Mouse (Mus musculus): ENCODE data around the gene Phf21b. TPM values are rescaled to one million over a fixed set of nuclear protein-coding genes. Genes with fewer than 3 reads are reported as not detected.

Phf21b gene
- polyA plus RNA-seq, 1 experiment from 2014 or later = 20.2 TPM

- Histone ChIP-seq H3K27me3 (replicated peaks) (no peaks in the 10 kb centered on the region), H3K27ac (no peak overlapping the region), H3K4me3 (no peak overlapping the region), H3K4me1 (peaks cover 66% of the 10 kb centered on the region), H3K36me3 (peaks cover 31% of the 10 kb centered on the region), H3K9me3 (no peaks in the 10 kb centered on the region), H3K4me2 (replicated peaks) (no peak overlapping the region), H3K9ac (no peak overlapping the region)
- 72% methylated on average over 5 of the region's 5 CpGs for WGBS
- ATAC-seq (ENCODE audit: low FRiP score, low read depth) = no peak
Observed at GRCm38 (mm10) chr15:84811126-84811525, 44.7 kb downstream of the Phf21b start.

GRCm38 (mm10) chr15:84809275-84809952 lies 46.4 kb downstream of the Phf21b start:
- Histone ChIP-seq H3K4me2 (replicated peaks) (no peak overlapping the region), H3K4me1 (peaks cover 49% of the 10 kb centered on the region), H3K9ac (no peak overlapping the region), H3K9me3 (no peaks in the 10 kb centered on the region), H3K4me3 (no peak overlapping the region), H3K27me3 (replicated peaks) (no peaks in the 10 kb centered on the region), H3K36me3 (peaks cover 44% of the 10 kb centered on the region), H3K27ac (no peak overlapping the region)
- 45% methylated on average over 21 of the region's 21 CpGs for WGBS
- no peak for ATAC-seq (ENCODE audit: low FRiP score, low read depth)

GRCm38 (mm10) chr15:84803685-84804084 lies 52.2 kb downstream of the Phf21b start:
- no peaks in the 10 kb centered on the region for H3K27me3 ChIP-seq (replicated peaks)
- 0 out of 2 replicates have a peak, but pooled peaks cover under 1% of the 10 kb centered on the region for H3K4me1 ChIP-seq
- H3K9ac ChIP-seq = no peak overlapping the region
- no peaks in the 10 kb centered on the region for H3K9me3 ChIP-seq
- no peak for ATAC-seq (ENCODE audit: low FRiP score, low read depth)
- 53% methylated on average over 3 of the region's 3 CpGs for WGBS
- no peak overlapping the region for H3K4me2 ChIP-seq (replicated peaks)
- H3K27ac ChIP-seq = no peak overlapping the region
- H3K4me3 ChIP-seq = no peak overlapping the region
- H3K36me3 ChIP-seq = peaks cover 91% of the 10 kb centered on the region

- no peaks in the 10 kb centered on the region for H3K9me3 ChIP-seq
- ATAC-seq (ENCODE audit: low FRiP score, low read depth) = no peak
- H3K9ac ChIP-seq = no peak overlapping the region
- H3K4me2 ChIP-seq (replicated peaks) = no peak overlapping the region
- no peak overlapping the region for H3K4me3 ChIP-seq
- whole genome bisulfite sequencing = 90% methylated on average over 5 of the region's 5 CpGs
- H3K27me3 ChIP-seq (replicated peaks) = no peaks in the 10 kb centered on the region
- no peak overlapping the region for H3K27ac ChIP-seq
- peaks cover 93% of the 10 kb centered on the region for H3K36me3 ChIP-seq
- H3K4me1 ChIP-seq = no peaks in the 10 kb centered on the region
Observed at GRCm38 (mm10) chr15:84800132-84800531, 55.7 kb downstream of the Phf21b start.

GRCm38 (mm10) chr15:84793649-84794048 lies 62.2 kb downstream of the Phf21b start:
- Histone ChIP-seq H3K9me3 (no peaks in the 10 kb centered on the region), H3K36me3 (peaks cover 88% of the 10 kb centered on the region), H3K9ac (no peak overlapping the region), H3K27ac (no peak overlapping the region), H3K4me3 (no peak overlapping the region), H3K27me3 (replicated peaks) (no peaks in the 10 kb centered on the region), H3K4me2 (replicated peaks) (no peak overlapping the region), H3K4me1 (no peaks in the 10 kb centered on the region)
- WGBS = 79% methylated on average over 5 of the region's 5 CpGs
- ATAC-seq (ENCODE audit: low FRiP score, low read depth) = no peak

GRCm38 (mm10) chr15:84787161-84787560 lies 68.7 kb downstream of the Phf21b start:
- 72% methylated on average over 10 of the region's 10 CpGs for WGBS
- Histone ChIP-seq H3K27me3 (replicated peaks) (no peaks in the 10 kb centered on the region), H3K36me3 (peaks cover 74% of the 10 kb centered on the region)

GRCm38 (mm10) chr15:84784812-84785211 lies 71.0 kb downstream of the Phf21b start:
- WGBS = 96% methylated on average over 16 of the region's 16 CpGs
- H3K27ac ChIP-seq = no peak overlapping the region
- no peak overlapping the region for H3K9ac ChIP-seq
- ATAC-seq (ENCODE audit: low FRiP score, low read depth) = no peak
- H3K4me1 ChIP-seq = no peaks in the 10 kb centered on the region
- H3K36me3 ChIP-seq = peaks cover 51% of the 10 kb centered on the region
- no peak overlapping the region for H3K4me3 ChIP-seq
- H3K27me3 ChIP-seq (replicated peaks) = no peaks in the 10 kb centered on the region
- no peaks in the 10 kb centered on the region for H3K9me3 ChIP-seq
- H3K4me2 ChIP-seq (replicated peaks) = no peak overlapping the region

More at GRCm38 (mm10) chr15:84787161-84787560, 68.7 kb downstream of the Phf21b start:
- H3K9me3 ChIP-seq = no peaks in the 10 kb centered on the region
- no peak overlapping the region for H3K4me3 ChIP-seq
- H3K4me2 ChIP-seq (replicated peaks) = no peak overlapping the region
- H3K4me1 ChIP-seq = no peaks in the 10 kb centered on the region
- ATAC-seq (ENCODE audit: low FRiP score, low read depth) = no peak
- H3K27ac ChIP-seq = no peak overlapping the region
- H3K9ac ChIP-seq = no peak overlapping the region

- Histone ChIP-seq H3K9ac (no peak overlapping the region), H3K4me3 (no peak overlapping the region), H3K27me3 (replicated peaks) (no peaks in the 10 kb centered on the region), H3K9me3 (no peaks in the 10 kb centered on the region), H3K4me2 (replicated peaks) (no peak overlapping the region), H3K36me3 (no peaks in the 10 kb centered on the region), H3K4me1 (peaks cover 39% of the 10 kb centered on the region), H3K27ac (no peak overlapping the region)
- ATAC-seq (ENCODE audit: low FRiP score, low read depth) = no peak
- 43% methylated on average over 5 of the region's 5 CpGs for WGBS
Observed at GRCm38 (mm10) chr15:84778587-84778986, 77.3 kb downstream of the Phf21b start.

- peak; percentile 84 for ATAC-seq (ENCODE audit: low FRiP score, low read depth)
- H3K4me1 ChIP-seq = peaks cover 58% of the 10 kb centered on the region
Observed at GRCm38 (mm10) chr15:84775421-84776174, 80.3 kb downstream of the Phf21b start.

GRCm38 (mm10) chr15:84772191-84773111 lies 83.4 kb downstream of the Phf21b start:
- no peak for ATAC-seq (ENCODE audit: low FRiP score, low read depth)

More at GRCm38 (mm10) chr15:84775421-84776174, 80.3 kb downstream of the Phf21b start:
- peak overlapping the region; percentile 38 for H3K4me2 ChIP-seq (replicated peaks)
- 16% methylated on average over 20 of the region's 20 CpGs for WGBS
- H3K27ac ChIP-seq = peak overlapping the region; percentile 70
- H3K9ac ChIP-seq = 0 out of 2 replicates have a peak overlapping the region, but pooled peaks have one; percentile 30
- no peaks in the 10 kb centered on the region for H3K9me3 ChIP-seq
- no peak overlapping the region for H3K4me3 ChIP-seq
- H3K27me3 ChIP-seq (replicated peaks) = no peaks in the 10 kb centered on the region
- H3K36me3 ChIP-seq = no peaks in the 10 kb centered on the region

GRCm38 (mm10) chr15:84769641-84770341 lies 86.1 kb downstream of the Phf21b start:
- no peak overlapping the region for H3K4me2 ChIP-seq (replicated peaks)
- ATAC-seq (ENCODE audit: low FRiP score, low read depth) = no peak
- no peak overlapping the region for H3K4me3 ChIP-seq
- 83% methylated on average over 11 of the region's 11 CpGs for WGBS
- H3K9me3 ChIP-seq = no peaks in the 10 kb centered on the region
- peaks cover 31% of the 10 kb centered on the region for H3K4me1 ChIP-seq
- no peak overlapping the region for H3K27ac ChIP-seq
- H3K9ac ChIP-seq = no peak overlapping the region
- no peaks in the 10 kb centered on the region for H3K36me3 ChIP-seq
- H3K27me3 ChIP-seq (replicated peaks) = no peaks in the 10 kb centered on the region

More at GRCm38 (mm10) chr15:84772191-84773111, 83.4 kb downstream of the Phf21b start:
- Histone ChIP-seq H3K36me3 (no peaks in the 10 kb centered on the region), H3K4me1 (peaks cover 49% of the 10 kb centered on the region), H3K9ac (no peak overlapping the region), H3K4me3 (no peak overlapping the region), H3K4me2 (replicated peaks) (no peak overlapping the region), H3K27ac (no peak overlapping the region), H3K27me3 (replicated peaks) (no peaks in the 10 kb centered on the region), H3K9me3 (no peaks in the 10 kb centered on the region)
- WGBS = 81% methylated on average over 21 of the region's 21 CpGs
